Mouse (Mus musculus): Measurements from ENCODE around the gene Fam8a1. TPM values are rescaled to one million over a fixed set of nuclear protein-coding genes. Genes with fewer than 3 reads are reported as not detected.
A peak's percentile ranks its signal among the peaks of the same experiment; 100 is the strongest.

Gene Fam8a1
- total and polyA plus RNA-seq, 3 experiments: 6.9 to 9.9 (median 9.9) TPM

DNA sequence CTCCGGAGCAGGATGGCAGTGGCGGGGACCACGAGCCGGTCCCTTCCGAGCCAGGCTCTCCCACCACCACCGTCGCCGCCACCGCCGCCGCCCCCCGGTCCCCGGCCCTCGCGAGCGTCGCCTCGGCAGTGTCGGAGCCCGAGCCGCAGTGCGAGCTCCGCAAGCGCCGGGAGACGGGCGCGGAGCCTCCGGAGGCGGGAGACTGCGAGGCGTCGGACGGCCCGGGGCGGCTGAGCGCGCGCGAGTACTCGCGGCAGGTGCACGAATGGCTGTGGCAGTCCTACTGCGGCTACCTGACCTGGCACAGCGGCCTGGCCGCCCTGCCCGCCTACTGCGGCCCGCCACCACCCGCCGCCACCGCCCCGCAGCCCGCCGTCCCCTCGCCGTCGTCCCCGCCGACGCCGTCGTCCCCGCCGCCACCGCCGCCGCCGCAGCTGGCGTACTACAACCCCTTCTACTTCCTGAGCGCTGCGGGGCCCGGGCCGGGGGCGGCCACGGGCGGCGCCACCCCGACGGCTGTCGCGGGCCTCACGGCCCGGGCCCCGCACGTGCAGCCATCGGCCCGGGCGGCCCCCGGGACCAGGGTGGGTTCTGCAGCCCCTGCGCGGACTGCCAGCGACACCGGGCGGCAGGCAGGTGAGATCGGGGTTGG lies 424 bp downstream of the Fam8a1 start:
- peaks cover 8 to 17% of the 10 kb centered on the region in 2 experiments for H3K4me1 ChIP-seq (ENCODE audit: control insufficient read depth in 1 of 2, insufficient read depth in 2 of 2)
- H3K27ac ChIP-seq (ENCODE audit: insufficient read depth, low read depth): peak overlapping the region; percentile 50; the same call in 1 of the 2 replicates
- H3K4me2 ChIP-seq (ENCODE audit: insufficient read depth, low read depth, poor library complexity, severe bottlenecking): peak overlapping the region; percentile 98
- H3K4me3 ChIP-seq (replicated peaks in 1 of 3; ENCODE audit: low read depth in 2 of 3, low read length in 2 of 3, poor library complexity in 1 of 3): peak overlapping the region; percentile 64 to 98 (median 95)
- peak overlapping the region; percentile 97 for H3K9ac ChIP-seq (ENCODE audit: insufficient read depth, low read depth)
- in situ Hi-C loops (cut with MboI; ENCODE audit: low pct_ligation_motif_present, low pct_unique_long_range_greater_than_20kb, low sequenced_read_pairs) (loop anchor here (5.0 to 25.0 kb wide), 2 partner anchors 357 to 1132 kb away; no protein-coding TSS in a partner anchor), dilution Hi-C loops (cut with MboI; ENCODE audit: extremely low pct_ligation_motif_present, extremely low pct_unique_long_range_greater_than_20kb, low sequenced_read_pairs) (no loop called here)
- peaks cover 11% of the 10 kb centered on the region for H3K79me2 ChIP-seq (replicated peaks; ENCODE audit: control insufficient read depth, extremely low read depth, insufficient read depth, poor library complexity, severe bottlenecking)
- peaks cover 4% of the 10 kb centered on the region for H3K27me3 ChIP-seq (replicated peaks)
- no peaks in the 10 kb centered on the region for H3K9me3 ChIP-seq (replicated peaks; ENCODE audit: low read length)
- H3K36me3 ChIP-seq (replicated peaks in 1 of 2; ENCODE audit: control insufficient read depth in 1 of 2, insufficient read depth in 1 of 2, low read length in 1 of 2): peaks cover 13 to 31% of the 10 kb centered on the region in 2 experiments
- DNase-seq (ENCODE audit: extremely low read depth): no peak
- TF ChIP-seq TCF12 (IDR thresholded peaks at IDR 0.05; ENCODE audit: low read depth, low read length) (no peak), PAX5 (IDR thresholded peaks at IDR 0.05; ENCODE audit: low read length) (no peak), CHD2 (IDR thresholded peaks at IDR 0.05; ENCODE audit: low read length) (no peak), MEF2A (IDR thresholded peaks at IDR 0.05; ENCODE audit: borderline replicate concordance, low read depth, low read length) (no peak), CHD1 (IDR thresholded peaks at IDR 0.05; ENCODE audit: low read depth, low read length) (no peak), MYC (IDR thresholded peaks at IDR 0.05; ENCODE audit: low read depth, low read length) (no peak), RCOR1 (conservative IDR thresholded peaks at IDR 0.05; ENCODE audit: low read depth, low read length) (no peak), USF1 (IDR thresholded peaks at IDR 0.05; ENCODE audit: low read depth, low read length) (no peak), RAD21 (IDR thresholded peaks at IDR 0.05; ENCODE audit: low read depth, low read length) (no peak; the same call in 1 of the 2 replicates), ZKSCAN1 (IDR thresholded peaks at IDR 0.05; ENCODE audit: borderline replicate concordance, low read depth, low read length) (no peak), ETS1 (conservative IDR thresholded peaks at IDR 0.05; ENCODE audit: low read depth, low read length) (no peak), JUN (IDR thresholded peaks at IDR 0.05; ENCODE audit: insufficient read depth, low read depth, low read length) (no peak), ELF1 (IDR thresholded peaks at IDR 0.05; ENCODE audit: low read depth, low read length) (no peak), MXI1 (IDR thresholded peaks at IDR 0.05; ENCODE audit: low read depth, low read length) (no peak), SMC3 (IDR thresholded peaks at IDR 0.05; ENCODE audit: low read depth, low read length) (peak; percentile 6; the same call in 1 of the 2 replicates), SIN3A (IDR thresholded peaks at IDR 0.05; ENCODE audit: low read length) (no peak), UBTF (IDR thresholded peaks at IDR 0.05; ENCODE audit: low read depth, low read length) (peak; percentile 49; the same call in 1 of the 2 replicates), ZNF384 (IDR thresholded peaks at IDR 0.05; ENCODE audit: low read depth, low read length) (no peak), NELFE (IDR thresholded peaks at IDR 0.05; ENCODE audit: low read depth, low read length) (no peak), EP300 (IDR thresholded peaks at IDR 0.05; ENCODE audit: low read length) (no peak), MAX (IDR thresholded peaks at IDR 0.05; ENCODE audit: low read length) (no peak), BHLHE40 (IDR thresholded peaks at IDR 0.05; ENCODE audit: low read depth, low read length) (peak; percentile 87), HCFC1 (IDR thresholded peaks at IDR 0.05; ENCODE audit: low read depth, low read length) (no peak), MAZ (IDR thresholded peaks at IDR 0.05; ENCODE audit: low read depth, low read length) (no peak), CTCF (conservative IDR thresholded peaks at IDR 0.05 in 1 of 2, IDR thresholded peaks at IDR 0.05 in 1 of 2; ENCODE audit: low read depth in 2 of 2, low read length in 2 of 2) (peak in 1 of 2 experiments; percentile 15; a peak in 1 of 4 replicates), NRF1 (IDR thresholded peaks at IDR 0.05; ENCODE audit: low read depth, low read length) (no peak), MAFK (IDR thresholded peaks at IDR 0.05; ENCODE audit: insufficient replicate concordance, low read length) (no peak), KAT2A (IDR thresholded peaks at IDR 0.05; ENCODE audit: insufficient replicate concordance, low read length) (no peak), TBP (conservative IDR thresholded peaks at IDR 0.05; ENCODE audit: low read depth, low read length) (no peak), IRF4 (IDR thresholded peaks at IDR 0.05; ENCODE audit: low read depth, low read length) (no peak), USF2 (conservative IDR thresholded peaks at IDR 0.05; ENCODE audit: low read depth, low read length) (no peak), GABPA (IDR thresholded peaks at IDR 0.05; ENCODE audit: insufficient replicate concordance, low read depth, low read length) (no peak), ZC3H11A (IDR thresholded peaks at IDR 0.05; ENCODE audit: low read depth, low read length) (no peak), POLR2A (IDR thresholded peaks at IDR 0.05; ENCODE audit: low read depth, low read length) (no peak)

Measured in CH12.LX (cell line).